Mouse (Mus musculus) cerebellum, adult 9-10 months (tissue): Measurements from ENCODE around the gene Cphx1.
"Not testable (repeated sequence)": the region's sequence is repeated elsewhere in the genome, so short reads cannot be mapped to it uniquely, and the experiment has no call there.

Experiments used
- DNase-seq: peaks from one replicate; pipeline ENCODE4 v3.0.0; 2022

Gene Cphx1

GRCm38 (mm10) chr14:25938004-25938403 is at the start of gene Cphx1:
Gene Cphx1 (plus strand): TSS chr14:25938304.
- not testable (repeated sequence) for DNase-seq

GRCm38 (mm10) chr14:25894566-25894965 is 43.5 kb upstream of the Cphx1 start:
- not testable (repeated sequence) for DNase-seq

- DNase-seq = not testable (repeated sequence)
Observed at GRCm38 (mm10) chr14:25895686-25896085, 42.4 kb upstream of the Cphx1 start.

GRCm38 (mm10) chr14:25903000-25903399 is 35.1 kb upstream of the Cphx1 start, which contains the start of gene Plac9a:
Gene Plac9a (minus strand): TSS chr14:25903100.
- DNase-seq = not testable (repeated sequence)

GRCm38 (mm10) chr14:25905243-25905642 is 32.9 kb upstream of the Cphx1 start:
- not testable (repeated sequence) for DNase-seq

- DNase-seq = not testable (repeated sequence)
Observed at GRCm38 (mm10) chr14:25907272-25907671, 30.8 kb upstream of the Cphx1 start.

- not testable (repeated sequence) for DNase-seq
Observed at GRCm38 (mm10) chr14:25908976-25909375, 29.1 kb upstream of the Cphx1 start.

- DNase-seq = not testable (repeated sequence)
Observed at GRCm38 (mm10) chr14:25918427-25919170, 19.5 kb upstream of the Cphx1 start.

GRCm38 (mm10) chr14:25926814-25927561 is 11.1 kb upstream of the Cphx1 start:
- not testable (repeated sequence) for DNase-seq

- not testable (repeated sequence) for DNase-seq
Observed at GRCm38 (mm10) chr14:25927562-25927881, 10.6 kb upstream of the Cphx1 start, which contains the start of gene Tmem254a. Gene Tmem254a (minus strand): TSS chr14:25927672.

- not testable (repeated sequence) for DNase-seq
Observed at GRCm38 (mm10) chr14:25936867-25937630, 1.1 kb upstream of the Cphx1 start.

GRCm38 (mm10) chr14:25957861-25958260 is 19.8 kb downstream of the Cphx1 start:
- DNase-seq = not testable (repeated sequence)

GRCm38 (mm10) chr14:25978371-25979241 is 40.5 kb downstream of the Cphx1 start, which contains the start of gene Duxbl1:
Gene Duxbl1 (plus strand): TSS chr14:25978577.
- not testable (repeated sequence) for DNase-seq

GRCm38 (mm10) chr14:25979242-25979941 is 41.3 kb downstream of the Cphx1 start:
- not testable (repeated sequence) for DNase-seq

GRCm38 (mm10) chr14:25981880-25982279 is 43.8 kb downstream of the Cphx1 start:
- DNase-seq = not testable (repeated sequence)
